Mouse (Mus musculus): ENCODE data around the gene Arrb1. TPM values are rescaled to one million over a fixed set of nuclear protein-coding genes. Genes with fewer than 3 reads are reported as not detected.
A peak's percentile ranks its signal among the peaks of the same experiment; 100 is the strongest.

Arrb1 gene
- total RNA-seq, 2 experiments from 2014 or later: 31.0 to 32.5 TPM

- no peak for DNase-seq
These were observed 45.0 kb downstream of the Arrb1 start for GRCm38 (mm10) chr7:99580247-99580646.

- DNase-seq: no peak
These were observed 47.0 kb downstream of the Arrb1 start for GRCm38 (mm10) chr7:99582306-99582705.

DNA sequence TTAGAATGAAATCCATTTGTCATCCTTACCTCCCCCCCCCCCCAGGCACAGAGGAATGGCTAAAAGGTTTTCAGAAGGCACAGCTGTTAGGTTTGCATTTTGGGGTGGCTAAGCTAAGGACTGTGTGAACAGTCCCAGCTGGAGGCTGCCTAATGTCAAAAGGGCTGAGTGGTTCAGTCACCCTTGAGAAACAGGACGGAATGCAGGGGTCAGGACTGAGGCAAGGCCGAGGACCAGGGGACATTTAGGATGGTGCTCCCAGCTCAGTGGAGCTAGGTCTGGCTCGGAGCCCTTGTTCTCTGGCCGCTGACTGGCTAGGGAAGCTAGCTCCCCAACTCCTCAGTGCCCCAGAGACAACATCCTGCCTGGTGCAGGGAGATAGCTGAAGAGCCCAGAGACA lies 47.6 kb downstream of the Arrb1 start:
- DNase-seq: no peak

DNA sequence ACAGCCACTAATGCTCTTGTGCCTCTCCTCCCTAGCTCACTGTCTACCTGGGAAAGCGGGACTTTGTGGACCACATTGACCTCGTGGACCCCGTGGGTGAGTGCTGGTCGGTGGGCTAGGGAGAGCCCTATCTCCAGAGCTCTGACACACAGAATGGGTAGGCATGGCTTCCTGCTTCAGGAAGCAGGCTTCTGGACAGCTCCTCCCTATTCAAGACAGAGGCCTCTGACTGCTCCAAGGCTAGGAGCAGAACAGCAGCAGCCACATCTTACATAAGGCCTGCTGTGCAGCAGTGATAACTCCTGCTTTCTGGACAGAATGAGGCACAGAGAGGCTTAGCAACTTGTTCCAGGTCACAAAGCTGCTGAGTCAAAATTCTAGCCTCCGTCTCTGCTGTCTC lies 48.4 kb downstream of the Arrb1 start:
- no peak for DNase-seq

GRCm38 (mm10) chr7:99585976-99586375 lies 50.7 kb downstream of the Arrb1 start:
- no peak for DNase-seq

- peak; percentile 80 for DNase-seq
These were observed 54.8 kb downstream of the Arrb1 start for GRCm38 (mm10) chr7:99590064-99590463.

DNA sequence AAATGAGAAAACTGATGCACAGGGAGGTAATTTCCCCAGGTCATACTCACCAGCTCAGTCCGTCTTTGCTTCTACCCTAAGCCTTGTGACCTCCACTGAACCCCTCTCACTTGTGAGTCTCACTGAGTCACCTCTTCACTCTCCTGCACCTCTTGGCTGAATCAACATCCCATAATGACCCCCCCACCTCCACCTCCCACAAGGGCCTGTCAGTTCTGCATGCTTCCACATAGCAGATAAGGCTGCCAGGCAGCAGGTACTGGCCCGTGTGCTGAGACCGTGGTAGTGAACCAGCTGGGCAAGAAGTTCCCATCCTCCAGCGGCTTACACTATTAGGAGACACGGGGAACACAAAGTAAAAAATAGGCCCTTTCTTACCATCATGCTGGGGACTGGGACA lies 55.4 kb downstream of the Arrb1 start:
- no peak for DNase-seq

GRCm38 (mm10) chr7:99592669-99593068 lies 57.4 kb downstream of the Arrb1 start:
- no peak for DNase-seq

GRCm38 (mm10) chr7:99593868-99594803 lies 58.9 kb downstream of the Arrb1 start:
- peak; percentile 37 for DNase-seq

- no peak for DNase-seq
These were observed 63.5 kb downstream of the Arrb1 start for GRCm38 (mm10) chr7:99598722-99599121.

- no peak for DNase-seq
These were observed 68.8 kb downstream of the Arrb1 start for GRCm38 (mm10) chr7:99603875-99604662.

DNA sequence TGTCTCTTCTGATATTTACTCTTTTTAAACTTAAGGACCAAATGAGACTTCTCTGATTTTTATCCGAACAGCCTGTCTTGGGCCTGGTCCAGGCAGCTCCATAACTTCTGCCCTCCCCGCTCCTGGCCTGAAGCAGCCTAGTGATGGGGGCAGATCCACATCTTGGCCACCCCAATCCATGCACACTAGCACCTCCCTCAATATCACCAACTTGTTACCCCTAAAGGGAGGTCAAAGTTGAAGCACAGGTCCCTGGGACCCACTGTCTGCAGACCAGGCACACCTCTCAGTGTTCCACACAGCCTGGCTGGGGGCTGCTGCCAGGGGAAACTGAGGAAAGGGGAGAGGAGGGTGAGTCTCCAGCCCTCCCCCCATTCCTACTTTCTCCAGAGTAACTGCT lies 69.8 kb downstream of the Arrb1 start:
- DNase-seq: no peak

GRCm38 (mm10) chr7:99606303-99606702 lies 71.0 kb downstream of the Arrb1 start:
- no peak for DNase-seq

DNA sequence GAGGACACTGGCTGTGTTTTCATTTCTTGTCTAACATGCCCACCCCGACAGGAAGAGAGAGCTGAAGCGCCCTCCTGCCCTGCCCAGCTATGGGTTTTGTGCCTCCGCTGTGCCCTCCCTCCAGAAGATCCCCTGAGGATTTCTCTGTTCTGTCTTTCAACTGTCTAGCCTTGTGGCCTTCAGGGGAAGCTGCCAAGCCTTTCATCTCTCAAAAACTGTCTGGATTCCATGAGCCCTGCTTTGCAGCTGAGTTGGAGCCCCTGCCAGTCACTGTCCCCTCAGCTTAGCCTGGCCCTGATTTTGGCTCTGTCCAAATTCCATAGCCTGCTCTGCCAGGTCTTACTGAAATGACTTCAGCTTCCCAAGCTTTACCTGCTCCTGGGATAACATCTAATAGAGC lies 71.5 kb downstream of the Arrb1 start:
- no peak for DNase-seq

DNA sequence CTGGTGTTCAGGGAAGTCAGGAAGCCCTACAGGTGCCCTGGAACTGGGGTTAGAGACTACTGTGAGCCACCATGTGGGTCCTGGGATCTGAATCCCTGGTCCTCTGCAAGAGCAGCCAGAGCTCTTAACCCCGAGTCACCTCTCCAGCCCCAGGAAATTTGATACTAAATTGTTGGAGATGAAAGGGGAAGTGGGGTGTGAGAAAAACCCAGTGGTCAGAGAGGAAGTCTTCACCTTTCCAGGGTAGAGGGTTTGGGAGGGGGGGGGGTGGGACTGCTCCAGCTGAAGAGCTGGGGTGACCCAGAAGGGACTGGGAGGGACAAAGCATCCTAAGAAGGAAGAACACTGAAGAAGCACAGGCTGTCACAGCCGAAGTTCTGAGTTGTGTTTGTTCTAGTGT lies 72.4 kb downstream of the Arrb1 start:
- DNase-seq: no peak

GRCm38 (mm10) chr7:99618264-99618663 lies 83.0 kb downstream of the Arrb1 start:
- no peak for DNase-seq

- peak; percentile 41 for DNase-seq
These were observed 83.6 kb downstream of the Arrb1 start for GRCm38 (mm10) chr7:99618860-99619259.

DNA sequence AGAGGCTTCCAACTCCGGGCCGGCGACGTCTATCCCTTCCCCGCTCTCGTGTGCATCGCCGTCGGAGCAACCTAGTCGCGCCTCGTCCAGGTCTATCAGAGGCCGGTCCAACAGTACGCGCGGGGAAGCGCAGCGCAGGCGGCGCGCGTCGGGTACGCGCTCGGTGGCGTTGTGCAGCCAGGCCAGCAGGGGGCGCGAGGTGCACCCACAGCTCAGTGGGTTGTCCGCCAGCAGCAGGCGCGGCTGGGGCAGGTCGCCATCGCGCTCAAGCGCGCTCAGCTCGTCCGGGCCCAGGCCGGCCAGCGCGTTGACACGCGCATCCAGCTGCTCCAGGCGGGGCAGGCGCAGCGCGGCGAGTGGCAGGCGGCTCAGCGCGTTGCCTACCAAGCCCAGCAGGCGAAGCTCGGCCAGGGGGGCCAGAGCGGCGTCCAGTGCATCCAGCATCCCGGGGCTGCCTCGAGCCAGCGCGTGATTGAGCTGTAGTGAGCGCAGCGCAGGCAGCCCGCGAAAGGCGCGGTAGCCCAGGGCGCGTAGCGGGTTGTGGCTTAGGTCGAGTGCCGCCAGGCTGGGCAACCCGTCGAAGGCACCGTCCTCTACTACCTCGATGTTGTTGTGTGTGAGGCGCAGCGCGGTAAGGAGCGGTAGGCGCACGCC lies 90.6 kb downstream of the Arrb1 start:
- DNase-seq: peak; percentile 93

GRCm38 (mm10) chr7:99626376-99627270 lies 91.4 kb downstream of the Arrb1 start, which contains the start of gene Tpbgl:
Tpbgl (minus strand) TSS chr7:99627103.
- peak; percentile 63 for DNase-seq

- no peak for DNase-seq
These were observed 92.1 kb downstream of the Arrb1 start for GRCm38 (mm10) chr7:99627366-99627765.

DNA sequence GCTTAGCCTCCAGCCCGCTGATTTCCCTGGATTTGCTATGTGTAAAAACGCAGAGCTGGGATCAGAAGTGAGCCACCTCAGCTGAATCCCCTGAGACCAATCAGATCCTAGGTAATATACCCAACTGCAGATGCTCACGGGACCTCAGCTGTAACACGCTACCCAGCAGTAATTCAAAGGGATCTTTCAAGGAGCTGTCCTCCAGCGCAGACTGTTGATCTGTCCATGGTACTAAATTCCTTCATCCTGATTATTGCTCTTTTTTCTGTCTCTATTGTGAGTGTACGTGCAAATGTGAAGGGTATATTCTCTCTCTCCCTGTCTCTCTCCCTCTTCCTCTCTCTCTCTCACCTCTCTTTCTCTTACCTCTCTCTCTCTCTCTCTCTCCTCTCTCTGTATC lies 97.0 kb downstream of the Arrb1 start:
- DNase-seq: no peak

All from heart, postnatal 4 days (tissue).